Mouse (Mus musculus): ENCODE results near the gene Vmn2r108.
"Not testable (repeated sequence)": the region's sequence is repeated elsewhere in the genome, so short reads cannot be mapped to it uniquely, and the experiment has no call there.

DNA sequence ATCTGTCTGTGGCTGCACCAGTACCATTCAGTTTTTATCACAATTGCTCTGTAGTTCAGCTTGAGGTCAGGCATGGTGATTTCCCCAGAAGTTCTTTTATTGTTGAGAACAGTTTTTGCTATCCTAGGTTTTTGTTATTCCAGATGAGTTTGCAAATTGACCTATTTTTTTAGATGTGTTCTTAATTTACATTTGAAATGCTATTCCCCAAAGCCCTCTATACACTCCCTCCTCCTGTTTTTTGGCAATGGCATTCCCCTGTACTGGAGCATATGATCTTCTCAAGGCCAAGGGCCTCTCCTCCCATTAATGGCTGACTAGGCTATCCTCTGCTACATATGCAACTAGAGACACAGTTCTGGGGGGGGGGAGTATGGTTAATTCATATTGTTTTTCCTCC, 27.1 kb upstream of the Vmn2r108 start:
- not testable (repeated sequence) for TF ChIP-seq POLR2AphosphoS2 (IDR thresholded peaks at IDR 0.05; ENCODE audit: low read depth, low read length); CTCF (conservative IDR thresholded peaks at IDR 0.05 in 1 of 2, IDR thresholded peaks at IDR 0.05 in 1 of 2; ENCODE audit: low read depth in 2 of 2, low read length in 2 of 2); JUND (conservative IDR thresholded peaks at IDR 0.05; ENCODE audit: low read depth, low read length); MAFK (IDR thresholded peaks at IDR 0.05; ENCODE audit: insufficient replicate concordance, low read length); MXI1 (IDR thresholded peaks at IDR 0.05; ENCODE audit: low read depth, low read length); POLR2A (IDR thresholded peaks at IDR 0.05; ENCODE audit: low read depth, low read length)

Data from CH12.LX (cell line).